Mouse (Mus musculus): Measurements from ENCODE around the gene Fbxl3.
A peak's percentile ranks its signal among the peaks of the same experiment; 100 is the strongest.

Fbxl3 gene

DNA sequence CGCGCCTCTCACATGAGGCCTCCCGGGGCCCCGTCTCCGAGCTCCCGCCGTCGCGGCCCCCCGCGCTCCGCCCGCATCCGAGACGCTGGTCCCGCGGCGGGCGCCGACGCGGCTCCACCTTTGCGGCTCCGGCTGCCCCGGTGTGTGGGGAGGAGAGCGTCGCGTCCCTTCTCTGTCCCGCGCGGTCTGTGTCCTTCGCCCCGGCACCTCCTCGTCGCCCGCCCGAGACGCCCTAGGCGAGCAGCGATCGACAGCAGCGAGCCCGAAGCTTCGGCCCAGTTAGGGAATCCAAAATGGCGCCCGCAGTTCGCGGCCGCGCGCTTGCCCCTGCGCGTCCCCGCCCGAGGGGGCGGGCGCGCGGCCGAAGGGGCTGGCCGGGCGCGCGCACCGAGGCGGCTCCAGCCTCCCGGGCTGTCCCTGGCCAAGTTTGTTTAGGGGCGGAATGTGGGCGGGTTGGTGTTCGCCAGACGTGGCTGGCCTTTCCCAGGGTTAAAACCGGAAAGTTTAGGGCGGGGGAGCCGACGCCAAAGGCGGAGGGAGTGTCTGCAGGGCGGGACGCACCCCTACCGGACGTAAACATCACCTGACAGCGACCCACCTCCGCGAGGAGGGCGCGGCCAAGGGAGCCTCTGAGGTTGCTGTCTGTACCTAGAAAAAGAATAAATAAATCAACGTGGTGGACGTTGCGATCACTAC, at the start of gene Fbxl3:
Fbxl3 (minus strand) TSS at position 329 of the 696 bp plus-strand sequence.
- DNase-seq (ENCODE audit: extremely low read depth, insufficient read length, low spot score) = peak; percentile 90

DNA sequence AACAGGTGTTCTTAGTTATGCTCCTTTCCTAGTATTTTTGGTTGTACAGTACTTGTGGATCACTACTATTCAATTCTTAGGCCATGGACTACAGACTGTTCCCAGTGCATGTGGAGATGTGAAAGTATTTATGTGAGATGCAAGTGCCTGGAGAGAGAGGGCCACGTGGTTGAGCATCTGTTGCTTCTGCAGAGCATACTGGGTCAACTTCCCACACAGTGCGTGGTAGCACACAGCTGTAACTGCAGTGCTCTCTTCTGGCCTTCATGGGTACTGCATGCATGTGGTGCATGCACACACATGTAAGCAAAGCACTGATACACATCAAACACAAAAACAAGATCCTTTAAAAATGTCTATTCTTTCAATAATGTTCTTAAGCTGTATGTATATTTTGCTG, 32.6 kb upstream of the Fbxl3 start:
- no peak for DNase-seq (ENCODE audit: extremely low read depth, insufficient read length, low spot score)

DNA sequence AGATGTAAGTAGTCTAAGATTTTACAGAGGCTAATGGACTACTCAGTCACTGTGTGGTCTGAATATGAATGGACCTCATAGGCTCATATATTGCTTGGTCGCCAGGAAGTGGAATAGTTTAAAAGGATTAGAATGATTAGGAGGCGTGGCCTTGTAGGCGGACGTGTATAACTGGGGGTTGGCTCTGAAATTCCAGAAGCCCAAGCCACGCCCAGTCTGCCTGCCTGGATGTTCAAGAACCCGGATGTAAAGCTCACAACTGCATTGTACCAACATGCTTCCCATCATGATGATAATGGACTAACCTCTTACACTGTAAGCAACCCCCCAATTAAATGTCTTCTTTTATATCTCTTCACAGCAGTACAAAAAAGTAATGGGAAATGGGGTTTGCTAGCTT, 26.4 kb upstream of the Fbxl3 start:
- no peak for DNase-seq (ENCODE audit: extremely low read depth, insufficient read length, low spot score)

DNA sequence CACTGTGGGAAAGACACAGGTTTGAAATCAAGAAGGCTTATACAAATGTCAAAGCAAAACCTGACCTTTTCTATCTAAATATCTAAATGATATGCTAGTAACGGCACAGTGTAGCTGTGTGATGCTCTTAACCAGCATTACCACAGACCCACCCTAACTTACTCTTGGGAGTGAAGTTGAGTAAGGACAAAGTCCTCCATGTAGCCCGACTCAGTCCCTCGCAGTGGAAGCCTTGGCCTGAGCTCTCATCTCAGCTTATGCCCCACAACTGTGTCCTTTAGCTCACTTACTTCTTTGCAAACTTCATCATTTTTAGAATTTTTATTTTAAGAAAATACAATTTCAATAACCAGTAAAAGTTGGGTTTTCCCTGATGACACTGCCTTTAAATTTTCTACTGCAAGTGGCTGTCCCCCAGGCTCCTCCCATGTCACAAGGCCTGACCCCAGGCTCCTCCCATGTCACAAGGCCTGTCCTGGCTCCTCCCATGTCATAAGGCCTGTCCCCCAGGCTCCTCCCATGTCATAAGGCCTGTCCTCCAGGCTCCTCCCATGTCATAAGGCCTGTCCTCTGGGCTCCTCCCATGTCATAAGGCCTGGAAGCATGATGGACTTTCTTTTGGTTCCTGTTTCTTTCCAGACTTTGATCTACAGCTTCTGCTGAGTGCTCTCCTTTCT, 15.8 kb upstream of the Fbxl3 start:
- no peak for DNase-seq (ENCODE audit: extremely low read depth, insufficient read length, low spot score)

DNA sequence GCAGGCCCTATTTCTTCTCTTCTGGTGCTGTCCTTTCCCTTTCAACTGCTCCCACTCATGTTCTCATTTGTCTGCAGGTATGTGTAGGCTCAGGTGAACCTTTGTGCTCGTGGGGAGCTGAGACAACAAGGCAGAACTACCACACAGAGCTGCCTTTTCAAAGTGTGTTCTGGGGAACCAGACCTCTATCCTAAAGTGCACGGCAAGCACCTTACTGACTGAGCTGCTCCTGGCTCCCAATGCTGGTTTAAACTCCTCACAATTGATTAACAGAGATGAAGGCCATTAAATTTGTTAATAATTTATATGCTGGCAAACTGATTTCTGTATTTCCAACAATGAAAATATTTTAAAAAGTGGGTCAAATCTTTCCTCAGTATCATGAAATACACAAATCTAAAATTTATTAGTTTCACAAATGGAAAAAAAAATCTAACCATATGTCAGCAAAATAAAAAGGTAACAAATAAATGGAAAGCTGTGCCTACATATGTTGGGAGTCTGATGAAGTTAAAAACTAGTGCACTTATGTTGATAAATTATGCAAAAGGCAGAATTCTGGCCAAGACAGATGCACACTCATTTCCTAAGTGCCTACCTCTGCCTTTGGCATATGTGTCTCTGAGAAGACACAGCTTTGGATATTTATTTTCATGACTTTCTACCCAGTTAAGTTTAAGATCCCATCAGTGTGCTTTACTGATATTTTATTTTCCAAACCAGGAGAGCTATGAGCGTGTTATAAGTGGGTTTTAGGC, 13.4 kb upstream of the Fbxl3 start:
- DNase-seq (ENCODE audit: extremely low read depth, insufficient read length, low spot score) = no peak

DNA sequence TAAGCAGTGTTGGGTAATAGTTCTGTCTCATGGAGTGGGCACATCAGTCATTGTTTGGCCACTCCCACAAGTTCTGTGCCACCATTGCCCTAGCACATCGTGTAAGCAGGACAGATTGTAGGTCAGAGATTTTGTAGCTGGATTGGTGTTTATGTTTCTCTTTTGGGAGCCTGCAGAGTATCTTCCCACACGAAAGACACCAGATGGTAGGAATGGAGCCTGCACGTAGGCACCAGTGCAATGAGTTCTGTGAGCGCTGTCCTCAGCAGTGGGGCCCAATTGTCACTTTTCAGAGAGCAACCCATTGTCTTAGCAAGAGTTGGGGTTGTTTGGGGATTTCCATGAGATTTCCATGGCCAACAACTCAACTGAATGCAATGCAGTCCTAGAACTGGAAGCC, 10.6 kb upstream of the Fbxl3 start:
- no peak for DNase-seq (ENCODE audit: extremely low read depth, insufficient read length, low spot score)

DNA sequence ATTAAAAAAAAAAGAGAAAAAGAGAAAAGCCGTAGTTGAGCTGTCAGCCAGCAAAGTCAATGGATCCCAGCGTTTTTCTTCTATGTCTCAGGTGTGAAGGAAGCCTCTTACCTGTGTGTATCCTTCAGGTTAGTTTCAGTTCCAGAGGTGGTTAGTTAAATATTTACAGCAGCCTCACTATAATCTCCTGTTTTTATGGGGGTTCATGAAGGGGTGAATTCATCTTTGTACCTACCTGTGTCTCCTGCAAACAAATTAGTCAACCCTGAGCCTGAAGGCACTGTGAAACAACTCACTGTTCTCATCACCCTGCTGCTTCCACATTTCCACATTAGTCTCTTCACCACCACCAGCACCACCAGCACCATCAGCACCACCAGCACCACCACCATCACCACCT, 6.9 kb upstream of the Fbxl3 start:
- no peak for DNase-seq (ENCODE audit: extremely low read depth, insufficient read length, low spot score)

DNA sequence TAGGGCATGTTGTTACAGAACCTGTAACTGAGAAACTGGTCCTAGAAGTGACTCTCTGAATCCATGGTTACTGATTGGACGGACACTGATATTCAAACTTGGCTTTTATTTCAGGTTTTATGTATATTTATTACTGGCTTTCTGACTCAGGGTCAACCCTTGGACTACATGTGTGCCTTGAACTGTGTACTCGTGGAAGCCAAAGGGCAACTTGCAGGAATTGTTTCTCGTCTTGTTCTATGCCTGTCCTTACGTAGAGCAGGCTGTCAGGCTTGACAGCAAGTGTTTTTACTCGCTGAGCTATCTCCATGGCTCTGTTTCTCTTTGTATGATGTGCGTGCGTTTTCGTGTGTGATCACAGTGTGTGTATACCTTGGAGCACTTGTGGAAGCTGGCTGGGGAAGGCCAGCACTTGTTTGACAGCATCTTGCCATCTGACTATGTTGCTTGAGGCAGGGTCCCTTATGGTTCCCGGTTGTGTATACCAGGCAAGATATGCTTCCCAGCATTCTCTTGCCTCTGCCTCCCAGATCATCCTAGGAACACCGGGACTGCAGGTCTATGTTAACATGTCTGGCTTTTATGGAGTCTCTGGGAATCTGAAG, 3.5 kb upstream of the Fbxl3 start:
- DNase-seq (ENCODE audit: extremely low read depth, insufficient read length, low spot score) = no peak

DNA sequence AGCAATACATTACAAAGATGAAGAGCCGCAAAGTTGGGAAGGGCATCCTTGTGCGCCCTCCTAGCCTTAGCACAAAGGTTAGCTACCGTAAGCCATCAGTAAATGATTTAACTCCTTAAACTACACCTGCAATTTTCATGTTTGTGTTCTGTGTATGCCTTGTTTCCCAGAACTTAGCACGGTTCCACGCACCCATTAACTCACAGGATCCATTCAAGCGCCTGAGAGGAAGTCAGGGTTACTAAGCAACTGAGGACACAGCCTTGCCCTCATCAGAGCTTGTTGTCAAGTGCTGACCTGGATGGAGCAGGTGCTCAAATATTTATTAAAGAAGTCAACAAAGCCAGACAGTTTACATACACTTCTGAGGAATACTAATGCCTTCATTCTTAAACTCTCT, 2.9 kb upstream of the Fbxl3 start:
- no peak for DNase-seq (ENCODE audit: extremely low read depth, insufficient read length, low spot score)

DNA sequence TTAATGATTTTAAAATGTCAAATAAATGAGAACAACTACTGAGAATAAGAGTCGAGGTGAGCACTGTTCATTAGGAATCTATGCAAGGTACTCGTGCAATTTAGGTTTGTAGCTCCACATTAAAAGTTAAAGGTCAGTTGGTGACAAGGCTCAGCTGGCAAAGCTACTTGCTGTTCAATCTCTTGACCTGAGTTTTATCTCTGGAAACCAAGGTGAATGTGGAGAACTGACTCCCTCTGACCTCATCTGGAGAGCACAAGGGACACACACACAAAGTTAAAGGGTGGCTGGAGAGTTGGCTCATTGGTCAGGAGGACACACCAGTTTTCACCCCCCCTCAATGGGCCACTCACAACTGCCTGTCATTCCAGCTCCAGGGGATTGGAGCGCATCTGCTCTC, 1.8 kb upstream of the Fbxl3 start:
- DNase-seq (ENCODE audit: extremely low read depth, insufficient read length, low spot score) = no peak

DNA sequence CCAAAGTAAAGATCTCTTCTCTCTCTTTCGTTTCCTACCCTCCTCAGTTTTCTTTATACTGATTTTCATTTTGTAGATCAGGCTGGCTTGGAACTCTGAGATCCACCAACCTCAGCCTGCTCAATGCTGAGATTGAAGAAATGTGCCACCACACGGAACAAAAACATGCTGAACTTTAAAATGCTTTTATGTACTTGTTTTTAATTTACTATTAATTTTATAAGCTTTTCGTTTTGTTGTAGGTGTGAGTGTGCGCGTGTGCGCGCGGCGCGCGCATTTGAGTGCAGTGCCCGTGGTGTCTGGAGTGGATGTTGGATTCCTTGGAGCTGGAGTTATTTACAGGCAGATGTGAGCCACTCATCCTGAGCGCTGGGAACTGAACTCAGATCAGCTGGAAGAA, 930 bp upstream of the Fbxl3 start:
- no peak for DNase-seq (ENCODE audit: extremely low read depth, insufficient read length, low spot score)

DNA sequence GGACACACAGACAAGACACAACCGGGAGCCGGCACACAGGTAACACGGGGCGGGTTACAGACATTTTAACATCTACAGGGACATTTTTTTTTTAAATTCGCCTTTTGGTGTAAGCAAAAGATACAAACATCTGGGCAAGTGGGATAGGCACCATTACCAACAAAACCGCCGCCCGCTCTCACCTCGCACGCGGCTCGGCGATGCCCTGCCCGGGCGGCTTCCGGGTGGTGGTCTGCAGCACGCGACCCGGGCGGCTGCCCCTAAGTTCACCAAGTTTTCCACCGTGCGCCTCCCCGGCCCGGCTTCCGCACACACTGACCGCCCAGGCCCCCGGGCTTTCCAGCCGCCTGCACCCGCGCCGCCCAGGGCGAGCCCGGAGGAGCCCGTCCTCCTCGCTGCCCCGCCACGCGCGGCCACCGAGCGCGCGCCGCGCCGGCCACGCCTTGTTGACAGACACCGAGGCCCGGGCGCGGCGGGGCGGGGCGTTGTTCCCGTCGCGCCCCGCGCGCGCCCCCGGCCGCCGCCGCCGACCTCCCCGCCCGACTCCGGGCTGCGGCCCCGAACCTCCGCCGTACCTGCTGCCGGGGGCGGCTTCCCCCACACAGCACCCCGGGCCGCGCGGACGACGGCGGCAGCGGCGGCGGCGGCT, 655 bp downstream of the Fbxl3 start:
- DNase-seq (ENCODE audit: extremely low read depth, insufficient read length, low spot score) = peak; percentile 67

DNA sequence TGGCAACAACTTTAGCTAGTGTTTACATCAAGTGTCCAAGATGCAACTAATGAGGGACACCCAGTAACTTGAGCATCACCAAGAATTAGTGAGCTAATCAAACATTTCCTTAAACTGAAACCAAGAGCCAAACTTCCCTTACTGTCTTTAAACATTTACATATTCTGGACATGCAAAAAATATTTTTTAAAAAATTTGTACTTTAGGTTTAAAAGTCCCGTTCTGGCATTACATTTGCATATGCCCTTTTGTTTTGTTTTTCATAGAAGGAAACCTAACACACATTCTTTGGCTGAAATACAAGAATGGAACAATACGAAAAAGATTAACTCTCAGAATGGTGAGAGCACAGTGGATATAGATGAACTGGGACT, 1.2 kb downstream of the Fbxl3 start:
- DNase-seq (ENCODE audit: extremely low read depth, insufficient read length, low spot score) = no peak

DNA sequence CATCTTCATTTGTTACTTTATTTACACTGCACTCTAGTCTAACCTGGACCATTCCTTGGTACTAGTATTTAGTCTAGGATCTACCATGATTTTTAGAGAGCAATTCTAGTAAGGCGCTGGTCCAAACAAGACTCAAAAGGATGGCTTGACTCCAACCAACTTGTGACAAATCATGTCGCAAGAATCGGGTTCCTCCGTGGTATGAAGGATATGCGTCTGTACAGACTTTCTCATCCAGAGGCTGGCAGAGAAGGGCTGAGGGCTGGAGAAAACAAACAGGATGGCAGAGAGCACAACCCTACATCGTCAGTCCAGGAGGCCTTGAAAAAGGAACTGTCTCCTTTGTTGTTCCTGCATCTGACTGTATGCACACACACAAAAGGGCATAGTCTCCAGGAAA, 2.7 kb downstream of the Fbxl3 start:
- DNase-seq (ENCODE audit: extremely low read depth, insufficient read length, low spot score) = no peak

DNA sequence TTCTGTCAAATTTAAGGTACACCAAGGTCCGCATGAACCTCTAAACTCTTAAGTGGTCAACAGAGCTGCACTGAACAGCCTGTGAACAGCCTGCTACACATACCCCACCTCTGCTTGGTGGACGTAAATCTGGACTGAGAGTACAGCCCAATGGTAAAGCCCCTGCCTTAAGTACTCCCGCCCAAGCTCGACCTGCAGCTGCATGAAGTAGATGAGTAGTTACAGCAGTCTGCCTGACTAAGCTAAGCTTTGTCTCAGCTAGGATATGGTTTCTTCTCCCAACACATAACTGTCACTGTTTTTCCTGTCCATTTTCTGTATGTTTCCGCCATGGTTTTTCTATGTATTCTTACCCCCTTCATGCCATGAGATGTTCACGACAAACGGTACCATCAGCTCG, 3.5 kb downstream of the Fbxl3 start:
- DNase-seq (ENCODE audit: extremely low read depth, insufficient read length, low spot score) = no peak

DNA sequence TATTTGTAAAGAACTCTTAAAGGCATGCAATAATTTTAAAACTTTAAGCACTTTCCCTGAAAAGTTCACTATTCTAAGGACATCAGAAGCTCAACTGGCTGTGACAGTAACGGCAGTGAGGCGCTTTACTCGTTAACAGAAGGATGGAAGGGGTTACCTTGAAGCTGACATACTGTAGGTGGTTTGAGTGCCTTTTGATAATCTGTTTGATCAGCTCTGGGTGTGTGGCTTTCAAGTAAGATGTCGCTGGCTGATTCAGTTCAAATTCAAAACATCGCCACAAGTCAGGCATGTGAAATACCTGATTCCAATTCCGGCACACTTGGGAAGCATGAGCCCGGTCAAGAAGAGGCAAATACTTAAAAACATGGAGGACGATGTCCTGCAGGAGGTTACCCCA, 4.3 kb downstream of the Fbxl3 start:
- DNase-seq (ENCODE audit: extremely low read depth, insufficient read length, low spot score) = no peak

DNA sequence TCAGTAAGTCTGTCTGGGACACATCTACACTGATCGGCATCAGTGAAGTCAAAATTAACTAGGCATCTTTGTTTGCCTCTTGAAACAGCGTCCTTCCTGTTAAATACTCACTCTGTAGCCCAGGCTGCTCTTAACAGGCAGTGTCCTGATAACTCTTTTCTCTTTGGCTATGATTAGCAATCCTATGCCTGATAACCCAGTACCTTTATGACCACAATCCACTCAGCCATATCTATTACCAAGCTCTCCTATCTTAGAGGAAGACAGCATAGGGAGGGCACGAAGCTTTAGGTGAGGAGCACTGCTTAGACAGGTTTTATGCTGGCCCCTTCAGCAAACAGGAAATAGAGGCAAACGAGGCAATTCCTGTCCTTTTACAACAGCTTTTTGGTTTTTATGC, 5.7 kb downstream of the Fbxl3 start:
- DNase-seq (ENCODE audit: extremely low read depth, insufficient read length, low spot score) = no peak

DNA sequence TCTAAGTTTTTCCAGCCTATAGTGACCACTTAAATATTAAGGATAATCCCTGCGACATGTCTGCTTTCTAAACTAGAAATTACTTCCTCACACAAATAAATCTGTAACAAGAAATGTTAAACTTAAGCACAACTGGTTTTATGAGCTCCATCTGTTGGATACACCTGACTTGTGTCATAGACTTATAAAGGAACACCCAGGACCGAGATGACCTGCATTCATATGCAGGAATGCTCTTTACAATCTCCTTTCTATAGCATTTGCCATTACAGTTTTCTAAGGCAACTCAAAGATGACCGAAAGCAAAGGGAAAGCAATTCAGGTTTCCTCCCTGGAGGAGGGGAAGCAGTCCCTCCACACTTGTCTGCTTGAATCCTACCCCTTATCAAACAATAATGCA, 6.1 kb downstream of the Fbxl3 start:
- DNase-seq (ENCODE audit: extremely low read depth, insufficient read length, low spot score) = no peak

DNA sequence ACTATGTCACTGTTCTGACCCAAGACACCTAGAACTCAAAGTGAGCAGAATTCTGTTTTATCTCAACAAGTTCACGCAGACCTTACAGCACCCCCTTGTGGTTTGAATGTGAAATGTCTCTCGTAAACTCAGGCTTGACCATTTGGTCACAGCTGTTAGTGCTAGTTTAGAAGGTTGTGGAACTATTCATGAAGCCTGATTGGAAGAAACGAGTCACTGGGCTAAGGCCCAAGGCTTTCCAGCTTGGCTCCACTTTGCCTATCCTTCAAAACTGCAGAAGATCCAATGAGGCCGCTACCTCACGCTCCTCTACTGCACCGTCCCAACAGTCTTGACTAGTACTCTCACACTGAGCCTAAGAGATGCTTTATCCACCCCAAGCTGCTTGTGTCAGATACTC, 10.7 kb downstream of the Fbxl3 start:
- no peak for DNase-seq (ENCODE audit: extremely low read depth, insufficient read length, low spot score)

DNA sequence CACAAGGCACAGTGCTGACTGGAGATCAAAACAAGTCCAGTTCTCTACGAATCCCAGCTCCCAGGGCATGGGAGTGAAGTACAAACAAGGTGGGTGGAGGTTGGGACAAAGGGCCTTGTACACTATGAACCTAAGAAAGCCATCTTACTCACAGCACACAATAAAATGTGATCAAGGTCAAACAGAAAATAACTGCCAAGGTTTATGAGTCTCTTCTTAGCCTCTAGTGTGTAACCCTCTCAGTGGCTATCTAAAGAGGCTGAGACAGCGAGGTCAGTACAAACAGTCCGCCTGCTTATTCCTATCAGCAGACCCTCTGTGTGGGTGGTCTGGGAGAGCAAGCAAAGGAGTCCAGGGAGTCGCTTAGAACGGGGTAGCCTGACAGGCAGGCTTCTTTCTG, 11.5 kb downstream of the Fbxl3 start:
- no peak for DNase-seq (ENCODE audit: extremely low read depth, insufficient read length, low spot score)

DNA sequence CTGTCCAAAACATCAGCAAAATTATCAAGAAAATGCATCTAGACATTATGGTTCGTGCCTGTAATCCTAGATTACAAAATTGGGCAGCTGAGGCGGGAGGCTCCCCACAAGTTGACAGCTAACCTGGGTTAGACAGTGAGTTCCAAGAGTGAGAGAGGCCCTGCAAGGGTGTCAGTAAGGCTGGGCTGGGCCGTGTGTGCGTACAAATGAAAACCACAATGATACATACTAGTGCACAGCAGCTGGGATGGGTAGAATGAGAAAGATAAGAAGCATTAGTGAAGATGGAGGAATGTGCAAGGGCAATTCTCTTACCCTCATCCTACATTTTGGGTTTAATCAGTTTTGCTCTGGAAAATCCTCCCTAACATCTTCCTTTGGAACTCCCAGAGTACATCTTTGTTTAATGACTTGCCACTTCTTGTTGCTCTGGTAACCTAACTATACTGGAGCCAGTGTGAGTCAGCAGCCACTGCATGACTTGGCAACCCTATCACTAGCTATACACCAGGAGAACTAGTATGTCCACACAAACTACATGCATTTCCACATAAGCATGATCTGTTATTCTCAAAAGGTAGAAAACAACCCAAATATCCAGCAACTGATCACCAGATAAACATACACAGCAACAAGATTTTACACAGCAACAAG, 12.6 kb downstream of the Fbxl3 start:
- DNase-seq (ENCODE audit: extremely low read depth, insufficient read length, low spot score) = no peak

Data from 3134 (cell line).